Mouse (Mus musculus) kidney, postnatal 25 days (tissue): ENCODE results near the gene Thsd4.
A peak's percentile ranks its signal among the peaks of the same experiment; 100 is the strongest.

Experiments
- DNase-seq, 2 experiments: peaks; one replicate each; pipeline ENCODE4 v3.0.0; 2021; ENCODE audit warnings: mixed read lengths in 2 of 2

The Thsd4 gene

DNA sequence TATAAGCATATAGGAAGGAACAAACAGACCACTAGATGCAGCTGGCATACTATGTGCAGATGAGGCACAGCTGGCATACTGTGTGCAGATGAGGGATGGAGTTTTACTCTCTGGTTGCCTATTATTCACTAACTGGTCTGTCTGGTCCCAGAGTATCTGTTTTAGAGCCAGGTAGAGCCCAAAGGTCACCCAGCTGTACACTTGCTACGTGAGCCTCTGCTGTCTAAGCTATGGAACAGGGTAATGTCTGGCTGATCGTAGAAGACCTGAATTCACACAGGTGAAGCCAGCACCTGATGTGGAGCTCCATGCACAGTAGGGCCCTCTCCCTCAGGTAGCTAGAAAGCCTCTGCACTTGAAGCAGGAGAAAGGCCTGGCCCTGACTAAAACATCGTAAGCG lies 5.5 kb downstream of the Thsd4 start:
- no peak for DNase-seq

DNA sequence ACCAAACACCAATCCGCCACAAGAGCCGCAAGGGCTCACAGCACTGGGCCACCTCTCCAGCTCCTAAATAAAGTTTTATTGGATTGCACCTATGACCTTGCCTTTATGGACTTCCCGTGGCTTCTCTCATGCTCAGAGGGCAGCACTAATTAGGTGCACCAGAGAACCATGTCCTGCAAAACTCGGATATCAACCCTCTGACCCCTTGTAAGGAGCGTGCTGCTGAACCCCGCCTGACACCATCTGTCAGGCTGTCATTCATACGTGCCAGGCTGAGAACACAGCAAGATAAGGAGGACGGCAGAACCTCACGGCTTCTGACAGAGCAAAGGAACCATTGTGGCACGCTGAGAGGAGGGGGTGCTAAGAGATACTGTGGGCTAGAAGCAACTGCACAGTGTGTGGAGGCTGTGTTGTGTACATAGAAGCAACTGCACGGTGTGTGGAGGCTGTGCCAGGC lies 8.5 kb downstream of the Thsd4 start:
- DNase-seq: no peak

DNA sequence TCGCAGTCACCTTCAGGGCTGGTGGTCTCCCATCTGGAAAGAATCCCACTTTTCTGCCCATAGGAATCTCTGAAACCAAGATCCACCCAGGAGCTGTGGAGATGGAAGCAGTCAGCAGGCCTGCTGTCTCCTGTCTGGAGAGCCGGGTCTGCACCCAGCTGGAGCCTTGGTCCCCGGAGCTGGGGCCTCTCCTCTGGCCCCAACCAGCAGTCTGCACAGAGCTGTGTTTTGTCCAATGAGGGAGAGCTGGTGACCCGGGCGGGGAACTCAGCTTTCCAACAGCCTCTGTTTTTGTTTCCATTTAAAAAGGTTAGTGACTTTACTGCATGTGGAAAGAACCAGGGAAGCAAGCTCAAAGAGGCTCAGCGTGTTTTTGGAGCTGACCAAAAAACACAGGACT lies 11.0 kb downstream of the Thsd4 start:
- DNase-seq: peak; percentile 12 to 52

DNA sequence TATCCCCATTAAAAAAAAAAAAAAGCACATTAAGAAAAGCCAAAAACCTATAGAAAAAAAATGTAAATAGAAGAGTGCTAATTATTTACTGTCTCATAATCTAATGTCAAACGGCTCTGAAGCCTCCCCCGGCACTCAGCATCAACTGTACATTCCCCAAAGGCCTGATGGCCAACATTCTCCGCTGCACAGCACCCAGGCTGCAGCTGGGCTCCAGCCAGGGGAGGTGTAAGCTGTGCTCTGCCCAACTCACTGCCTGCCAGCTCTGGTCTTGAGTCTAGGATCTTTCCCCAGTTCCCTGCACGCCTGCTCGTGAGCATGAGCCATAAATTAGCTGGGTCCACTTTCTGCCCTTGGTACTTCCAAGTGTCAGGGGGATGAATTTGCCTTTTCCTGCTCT lies 15.7 kb downstream of the Thsd4 start:
- no peak for DNase-seq

DNA sequence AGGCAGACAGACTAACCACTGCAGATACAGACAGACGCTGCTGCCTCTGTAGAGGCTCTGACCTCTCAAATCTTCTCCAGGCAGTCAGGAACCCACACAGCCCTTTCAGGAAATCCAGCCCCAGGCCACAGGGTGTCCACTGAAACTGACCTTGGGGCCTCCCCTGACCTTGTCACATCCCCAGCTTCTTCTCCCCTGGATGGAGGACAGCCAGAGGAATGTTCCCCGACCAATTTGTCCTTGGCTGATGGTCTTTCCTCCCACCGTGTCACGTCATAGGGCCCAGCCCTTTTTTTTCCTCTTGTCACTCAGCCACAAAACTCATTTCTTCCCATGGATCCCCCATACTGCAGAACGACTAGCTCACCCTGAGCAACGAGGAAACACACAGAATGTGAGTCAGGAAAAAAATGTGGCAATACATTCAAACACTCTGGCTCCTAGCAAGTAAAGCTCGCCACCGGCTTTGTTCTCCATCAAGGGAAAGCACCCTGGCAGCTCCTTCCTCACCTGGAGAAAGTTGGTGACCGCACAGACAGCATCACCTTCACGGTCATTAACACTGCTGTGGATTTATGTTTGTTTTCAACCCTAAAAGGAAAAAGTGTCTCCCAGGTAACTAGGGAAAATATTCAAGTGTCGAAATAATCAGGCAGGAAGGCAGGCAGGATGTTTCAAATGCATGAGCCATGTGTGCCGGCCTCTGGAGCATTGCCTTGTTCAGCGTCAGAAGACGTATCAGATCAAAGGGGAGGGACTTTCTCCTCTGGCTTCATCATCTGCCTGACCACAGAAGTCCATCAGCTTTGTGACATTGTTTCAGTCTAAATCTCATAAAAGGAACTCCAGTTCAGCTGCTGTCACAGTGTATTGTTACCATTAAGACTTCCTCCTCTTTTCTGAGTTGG lies 17.2 kb downstream of the Thsd4 start:
- peak in 1 of 2 experiments; percentile 39 for DNase-seq

DNA sequence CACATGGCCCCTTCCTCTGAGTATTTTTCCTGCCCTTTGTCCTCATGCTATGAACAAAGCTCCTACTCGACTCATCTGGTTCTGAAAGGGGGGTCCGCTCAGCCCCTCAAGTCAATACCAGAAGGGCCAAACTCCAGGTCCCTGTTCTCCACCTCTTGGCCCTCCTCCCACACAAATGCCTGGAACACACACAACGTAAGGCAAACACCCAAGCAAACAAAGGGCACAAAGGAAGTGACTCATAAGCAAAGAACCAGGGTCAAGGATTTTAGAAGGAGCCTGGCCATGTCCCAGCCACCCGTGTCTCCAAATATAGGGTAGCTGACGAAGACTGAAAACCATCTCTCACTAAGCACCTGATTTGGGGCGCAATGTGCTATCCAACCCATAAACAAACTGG lies 19.6 kb downstream of the Thsd4 start:
- DNase-seq: no peak

DNA sequence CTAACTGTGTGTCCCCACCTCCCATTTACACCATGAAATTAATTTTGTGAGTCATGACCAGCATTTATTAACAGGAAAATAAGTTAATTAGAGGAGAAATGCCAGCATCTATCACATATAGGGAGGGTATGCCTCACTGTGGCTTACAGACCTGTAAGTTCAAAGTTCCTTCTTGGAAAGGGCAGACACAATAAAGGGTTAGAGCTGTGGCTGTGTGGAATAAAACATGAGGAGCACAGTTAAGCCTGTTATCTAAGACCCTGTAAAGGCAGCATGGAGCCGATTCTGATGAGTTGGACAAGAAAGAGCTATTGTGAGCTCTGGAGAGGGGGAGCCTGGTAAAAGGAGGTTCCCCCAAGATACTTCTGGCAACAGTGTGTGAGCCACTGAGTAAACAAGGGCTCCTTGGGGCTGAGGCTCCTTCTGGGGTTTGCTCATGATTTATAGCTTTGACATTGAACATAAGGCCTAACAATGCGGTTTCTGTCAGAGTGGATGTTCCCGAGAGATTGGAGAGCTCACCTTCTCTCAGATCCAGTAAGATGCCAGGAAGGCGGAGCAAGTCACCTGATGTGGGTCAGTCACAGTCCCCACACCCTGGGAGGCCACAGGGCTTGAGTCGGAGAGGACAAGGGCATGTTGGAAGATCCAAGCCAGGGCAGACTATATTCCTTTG lies 20.2 kb downstream of the Thsd4 start:
- no peak for DNase-seq

DNA sequence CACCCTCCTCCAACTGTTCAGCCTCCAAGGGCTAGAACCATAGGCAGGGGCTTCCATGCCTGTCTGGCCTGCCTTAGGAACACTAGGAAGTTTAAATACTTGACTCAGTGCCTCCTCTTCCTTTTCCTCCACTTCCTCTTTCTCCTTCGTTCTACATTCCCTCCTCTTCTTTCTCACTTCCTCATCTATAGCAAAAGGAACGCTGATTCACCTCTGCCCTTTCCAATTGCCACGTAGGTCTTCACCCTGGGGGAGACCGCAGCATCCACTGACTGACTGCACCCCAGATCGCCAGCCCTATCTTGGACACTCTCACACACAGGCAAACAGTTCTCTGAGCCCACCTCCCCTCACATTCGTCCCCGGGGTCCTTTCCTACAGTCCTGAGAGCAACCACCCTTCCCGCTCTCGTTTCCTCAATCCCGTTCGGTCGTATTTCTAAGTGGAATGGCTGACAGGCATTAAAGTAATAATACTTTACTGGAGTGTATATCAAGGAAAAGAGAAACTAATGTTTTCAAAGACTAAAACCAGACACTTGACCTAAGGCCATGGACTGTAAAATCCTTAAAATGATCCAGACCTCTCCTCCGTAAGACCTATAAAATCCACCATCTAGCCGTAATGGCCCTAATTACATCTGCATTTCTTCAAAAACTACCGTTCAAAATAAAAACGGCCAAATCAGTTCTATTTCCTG lies 29.4 kb downstream of the Thsd4 start:
- no peak for DNase-seq

DNA sequence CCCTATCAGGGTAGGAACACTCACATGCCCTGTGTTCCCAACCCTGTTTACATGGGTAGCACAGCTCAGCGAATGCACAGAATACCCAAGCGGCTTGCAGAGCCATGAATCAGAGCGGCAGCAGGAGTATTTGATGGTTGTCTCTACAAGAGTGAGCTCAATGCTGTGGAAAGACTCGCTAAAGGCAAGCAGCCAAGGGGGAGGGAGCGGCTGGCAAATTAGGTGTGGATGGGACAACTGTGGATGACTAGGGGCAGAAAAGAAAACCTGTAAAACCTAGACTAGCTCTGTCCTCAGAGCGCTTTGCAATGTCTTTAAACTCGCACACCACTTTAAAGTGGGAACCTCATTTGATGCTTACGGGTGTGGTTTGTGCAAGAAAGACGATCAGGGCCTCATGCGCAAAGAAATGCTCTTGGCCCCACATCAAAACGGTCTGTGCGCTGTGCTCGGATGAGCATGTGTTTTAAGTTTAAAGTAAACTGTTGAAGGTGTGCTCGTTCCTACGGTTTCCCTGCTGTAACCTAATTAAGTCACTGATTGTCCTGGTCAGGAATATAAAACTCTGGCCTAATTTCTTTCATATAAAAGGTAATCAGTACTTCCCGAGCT lies 30.3 kb downstream of the Thsd4 start:
- no peak for DNase-seq

DNA sequence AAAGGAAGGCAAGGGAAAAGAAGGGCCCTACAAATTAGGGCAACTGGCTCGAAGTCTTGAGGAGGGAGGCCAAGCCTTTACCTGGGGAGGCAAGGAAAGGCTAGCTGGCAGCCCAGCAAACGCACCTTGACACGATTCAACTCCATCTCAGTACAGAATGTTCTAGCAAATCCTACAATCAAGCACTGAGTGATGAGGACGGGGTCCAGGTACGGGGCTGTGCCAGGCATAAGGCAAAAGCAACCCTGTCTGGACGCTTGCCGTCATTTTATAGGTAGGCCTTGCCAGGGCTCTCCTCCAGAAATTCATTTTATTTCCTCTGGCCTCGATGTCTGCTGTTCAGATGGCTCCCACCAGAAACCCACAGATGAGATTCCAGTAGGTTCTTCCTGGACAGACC lies 30.8 kb downstream of the Thsd4 start:
- no peak for DNase-seq

DNA sequence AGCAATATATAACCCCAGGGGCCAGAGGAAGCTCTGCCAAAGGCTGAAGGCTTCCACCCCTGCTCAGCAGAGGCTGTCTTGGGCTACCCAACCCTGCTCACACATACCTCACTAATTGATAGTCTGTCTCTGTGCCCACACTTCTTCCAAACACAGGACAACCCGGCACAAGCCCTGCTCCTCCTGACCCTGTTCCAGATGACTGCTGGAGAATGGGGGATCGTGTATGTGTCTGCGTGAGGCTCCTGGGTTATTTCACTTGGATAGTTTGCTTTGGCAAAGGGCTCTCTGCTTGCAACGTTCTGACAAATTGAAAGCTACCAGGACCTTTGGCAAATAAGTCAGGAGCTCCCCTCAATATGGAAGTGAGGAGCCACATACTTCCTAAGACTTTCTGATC lies 33.0 kb downstream of the Thsd4 start:
- no peak for DNase-seq

DNA sequence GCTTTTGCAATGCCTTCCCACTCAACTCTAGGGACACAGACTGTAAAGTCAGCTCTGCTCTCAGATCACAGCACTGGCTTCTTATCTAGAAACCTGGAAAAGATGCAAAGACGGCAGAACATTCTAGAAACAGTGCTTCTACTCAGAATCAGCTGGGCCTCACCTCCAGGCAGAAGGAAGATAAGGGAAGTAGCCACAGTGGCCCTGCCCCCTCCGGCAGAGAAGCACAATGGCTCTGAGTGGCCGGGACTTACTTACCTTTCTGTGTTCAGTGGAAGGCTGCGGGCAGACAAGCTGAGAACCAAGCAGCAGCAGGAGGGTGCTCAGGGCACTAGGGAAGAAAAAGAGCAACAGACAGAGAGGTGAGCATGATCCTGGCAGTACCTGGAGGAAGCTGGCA lies 39.7 kb downstream of the Thsd4 start:
- no peak for DNase-seq

DNA sequence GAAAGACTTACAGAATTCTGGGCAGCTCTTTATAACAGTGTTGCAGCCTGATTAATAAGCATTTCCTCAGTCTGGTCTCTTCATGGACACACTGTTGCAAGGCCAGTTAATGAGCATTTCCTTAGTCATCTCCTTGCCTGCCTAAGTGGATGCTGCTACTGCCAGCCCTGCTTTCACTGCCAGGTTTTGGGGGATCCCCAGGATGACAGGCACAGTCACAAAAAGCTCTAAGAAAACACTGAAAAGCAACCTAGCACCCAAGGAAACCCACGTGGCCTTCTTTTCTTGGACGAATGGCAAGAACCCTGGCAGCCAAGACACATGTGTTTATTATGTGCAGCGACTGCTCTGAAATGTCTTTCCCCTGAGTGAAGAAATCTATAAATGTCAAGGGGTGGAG lies 41.8 kb downstream of the Thsd4 start:
- no peak for DNase-seq

DNA sequence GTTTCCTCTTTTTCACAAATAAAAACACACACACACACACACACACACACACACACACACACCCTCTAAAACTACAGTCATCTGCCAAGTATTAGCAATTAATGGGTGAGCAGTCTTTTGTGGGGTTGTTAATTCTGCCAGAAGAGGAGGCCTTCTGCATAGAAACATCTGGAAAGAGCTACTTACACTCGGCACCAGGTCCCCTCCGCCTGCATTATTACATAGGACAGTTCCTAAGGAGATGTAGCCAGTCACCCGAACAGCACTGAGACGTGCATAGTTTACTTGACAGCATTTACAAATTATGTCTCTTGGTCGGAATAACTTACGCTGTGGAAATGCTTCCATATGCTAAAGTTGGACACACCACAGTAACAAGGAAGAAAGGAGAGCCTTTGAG lies 43.0 kb downstream of the Thsd4 start:
- no peak for DNase-seq

DNA sequence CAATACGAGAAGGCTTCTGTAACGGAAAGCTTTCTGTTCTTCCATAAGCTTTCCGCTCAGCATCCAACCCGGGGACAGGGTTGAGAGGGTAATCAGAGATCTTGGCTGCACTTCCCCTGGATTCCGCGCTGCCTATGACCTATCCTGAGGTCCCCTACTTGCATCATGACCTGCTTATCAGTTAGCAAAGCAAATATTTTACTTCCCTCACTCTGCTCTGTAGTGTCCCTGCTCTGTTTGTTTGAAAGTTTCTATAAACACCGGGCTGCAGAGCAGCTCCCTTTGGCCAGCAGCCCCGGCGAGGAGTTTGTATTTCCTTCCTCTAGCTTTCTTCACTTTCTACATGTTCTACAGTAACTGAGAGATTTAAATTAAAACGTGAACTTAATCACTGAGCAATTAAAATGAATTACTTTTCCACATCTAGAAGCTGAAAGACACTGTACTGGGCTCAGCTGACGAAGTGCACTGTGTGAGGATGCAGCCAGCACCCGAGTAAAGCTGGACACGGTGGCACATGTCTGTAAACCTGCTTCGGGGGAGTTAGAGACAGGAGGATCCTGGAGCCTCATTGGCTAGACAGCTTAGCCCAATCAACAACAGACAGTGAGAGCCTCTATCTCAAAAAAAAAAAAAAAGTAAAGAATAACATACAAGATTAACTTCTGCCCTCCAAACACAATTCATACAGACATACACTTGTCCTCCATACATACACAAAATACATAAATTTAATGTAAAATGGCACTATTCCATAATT lies 43.7 kb downstream of the Thsd4 start:
- DNase-seq: peak in 1 of 2 experiments; percentile 17

DNA sequence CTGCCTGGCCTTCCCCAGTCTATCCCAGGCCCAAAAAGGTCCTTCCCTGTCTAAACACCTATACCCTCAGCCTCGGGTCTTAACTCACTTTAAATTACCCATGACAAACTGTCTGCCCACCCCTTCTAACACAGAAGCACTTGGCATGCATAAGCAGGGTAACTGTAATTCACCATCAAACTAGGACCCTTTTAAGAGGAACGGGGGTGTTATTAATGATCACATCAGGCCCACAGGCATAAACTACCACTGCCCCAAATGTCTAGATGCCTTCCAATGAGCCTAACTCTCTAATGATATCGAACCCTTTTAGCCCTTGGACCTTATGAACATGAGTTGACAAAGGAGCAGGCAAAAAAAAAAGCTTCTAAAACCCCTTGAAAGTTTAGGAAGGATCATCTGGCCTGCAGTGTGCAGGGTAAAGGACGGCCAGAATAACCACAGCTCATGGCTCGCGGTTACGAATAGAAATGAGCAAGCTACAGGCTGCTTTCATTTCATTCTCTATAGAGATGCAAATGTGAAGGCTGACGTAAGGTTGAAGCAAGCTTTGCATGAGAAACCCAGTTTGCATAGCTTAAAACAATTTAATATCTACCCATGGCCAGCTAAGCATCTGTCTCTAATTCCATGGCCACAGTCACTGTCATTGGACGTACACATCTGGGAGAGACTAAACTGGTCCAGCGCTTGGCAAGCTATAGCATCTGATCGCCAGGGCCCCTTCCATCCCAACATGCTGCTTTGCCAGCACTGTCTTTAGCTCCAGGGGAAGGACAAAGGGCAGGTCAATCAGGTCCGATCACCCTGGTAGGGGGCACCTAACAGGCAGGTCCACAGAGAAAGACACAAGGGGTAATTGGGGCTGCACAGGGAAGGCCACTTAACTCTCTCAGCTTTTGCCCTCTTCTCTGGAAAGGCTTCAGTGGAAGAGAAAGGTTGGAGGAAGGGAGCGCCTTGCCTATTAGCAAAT lies 61.5 kb downstream of the Thsd4 start:
- no peak for DNase-seq

DNA sequence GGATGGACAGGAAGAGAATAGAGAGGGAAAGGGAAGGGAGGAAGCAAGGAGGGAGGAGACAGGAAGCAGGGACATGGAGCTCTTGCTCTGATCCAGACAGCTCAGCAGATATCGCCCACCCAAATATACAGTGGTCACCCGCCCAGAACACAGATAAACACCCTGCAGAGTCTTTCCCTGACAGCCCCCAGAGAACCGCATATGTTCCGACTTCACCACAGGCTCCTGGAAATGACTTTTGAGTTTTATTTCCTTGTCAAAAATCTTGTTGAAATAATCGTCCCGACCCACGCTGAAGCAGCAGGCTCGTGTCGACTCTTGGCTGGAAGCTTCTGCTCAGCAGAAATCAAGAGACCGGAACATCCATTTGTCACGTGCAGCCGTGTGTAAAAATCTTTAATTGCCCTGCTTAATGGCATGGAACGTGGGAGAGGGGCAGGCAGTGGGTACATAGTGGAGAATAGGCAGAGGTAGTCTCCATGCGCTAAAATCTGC lies 63.3 kb downstream of the Thsd4 start:
- peak; percentile 23 to 45 for DNase-seq

DNA sequence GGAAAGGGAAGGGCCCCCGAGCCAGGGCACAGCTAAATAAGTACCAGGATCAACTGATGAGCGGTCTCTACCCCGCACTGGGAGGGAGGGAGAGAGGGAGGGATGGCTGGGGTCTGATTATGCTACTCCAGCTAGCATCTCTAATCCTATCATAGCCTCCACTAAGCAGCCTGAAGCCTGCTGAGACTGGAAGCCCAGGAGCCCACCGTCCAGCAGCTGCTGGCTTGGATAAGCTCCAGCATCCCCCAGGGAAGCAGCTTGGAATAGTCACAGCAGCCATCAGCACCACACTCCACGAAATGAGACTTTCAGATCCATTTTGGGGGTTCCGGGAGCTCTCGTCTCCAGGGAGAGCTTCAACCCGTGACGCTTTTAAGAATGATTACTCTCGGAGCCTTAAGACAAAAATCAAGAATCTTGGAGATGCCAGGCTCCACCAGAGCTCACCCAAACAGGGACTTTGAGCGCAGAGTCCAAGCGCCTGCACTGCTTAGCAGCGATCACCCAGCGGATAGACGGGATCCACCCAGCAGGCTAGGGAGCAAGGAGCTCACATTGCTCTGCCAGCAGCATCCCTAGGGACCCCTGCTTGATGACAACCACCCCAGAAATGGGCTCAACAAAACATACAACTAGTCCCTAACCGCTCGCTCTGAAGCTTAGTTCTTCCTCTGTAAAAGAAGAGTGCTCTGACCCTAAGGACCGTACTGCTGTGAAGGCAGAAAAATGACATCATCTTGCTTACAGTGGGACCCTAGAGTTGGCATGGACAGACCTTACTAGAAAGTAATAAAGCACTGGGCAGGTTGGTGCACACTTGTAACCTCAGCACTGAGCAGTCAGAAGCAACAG lies 64.3 kb downstream of the Thsd4 start:
- DNase-seq: no peak

DNA sequence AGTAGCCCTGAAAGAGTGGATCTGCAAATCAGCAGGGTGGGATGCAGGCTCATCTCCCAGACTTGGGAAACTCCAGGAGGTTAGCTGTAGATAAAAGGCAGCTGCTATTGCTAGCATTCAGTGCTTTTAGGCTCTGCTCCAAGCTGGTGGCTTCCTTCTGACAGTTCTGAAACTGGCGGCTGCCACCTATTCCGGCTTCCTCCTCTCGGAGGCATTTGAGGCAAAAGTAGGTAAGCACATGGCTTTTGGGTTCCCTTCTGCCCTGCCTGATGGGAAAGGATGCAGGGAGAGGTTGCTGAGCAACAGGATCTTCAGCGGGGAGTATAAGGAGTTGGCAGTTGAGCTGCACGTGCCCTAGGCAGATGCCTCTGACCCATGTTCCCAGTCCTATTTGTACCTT lies 65.2 kb downstream of the Thsd4 start:
- no peak for DNase-seq
